Mouse (Mus musculus): ENCODE data around the gene Prkch.

GRCm38 (mm10) chr12:73800886-73801285 is 216.3 kb downstream of the Prkch start:
- TF ChIP-seq MAX (IDR thresholded peaks at IDR 0.05) (no peak), CTCF (IDR thresholded peaks at IDR 0.05; ENCODE audit: control insufficient read depth, insufficient read depth, insufficient read length) (no peak), CEBPB (IDR thresholded peaks at IDR 0.05; ENCODE audit: low read depth) (no peak), USF1 (IDR thresholded peaks at IDR 0.05; ENCODE audit: low read depth) (no peak), FOSL1 (IDR thresholded peaks at IDR 0.05; ENCODE audit: insufficient read depth, low read length, poor library complexity, severe bottlenecking) (no peak), MYOG (IDR thresholded peaks at IDR 0.05; ENCODE audit: control insufficient read depth, extremely low read depth, insufficient read length) (no peak), MYOD1 (IDR thresholded peaks at IDR 0.05; ENCODE audit: control insufficient read depth, insufficient read length, low read depth) (no peak)
